Mouse (Mus musculus) layer of hippocampus, adult 2 months (tissue): ENCODE results near the gene Rab40c. TPM values are rescaled to one million over a fixed set of nuclear protein-coding genes. Genes with fewer than 3 reads are reported as not detected.
A peak's percentile ranks its signal among the peaks of the same experiment; 100 is the strongest.
"Not testable (repeated sequence)": the region's sequence is repeated elsewhere in the genome, so short reads cannot be mapped to it uniquely, and the experiment has no call there.

Source experiments
- DNase-seq, 2 experiments: peaks; one replicate each; pipeline ENCODE4 v3.0.0; 2022; ENCODE audit warnings: low spot score in 2 of 2
- H3K27ac ChIP-seq: fragments of 200-600 bp; 2 replicates; pipeline ENCODE4 v1.8.1; 2022
- H3K4me3 ChIP-seq: fragments of 200-600 bp; 2 replicates; pipeline ENCODE4 v1.8.1; 2022; ENCODE audit warnings: mild to moderate bottlenecking
- CTCF ChIP-seq: fragments of 200-600 bp; conservative IDR thresholded peaks from 2 replicates; pipeline ENCODE4 v1.8.1; 2022; ENCODE audit warnings: antibody characterized with exemption, mild to moderate bottlenecking, moderate library complexity
- total RNA-seq, 2 experiments: library from RNA; stranded (reverse); gene quantifications; 2 replicates each; pipeline ENCODE4 v1.2.3; 2021

Gene Rab40c
- total RNA-seq, 2 experiments from 2014 or later = 50.1 to 51.1 TPM

DNA sequence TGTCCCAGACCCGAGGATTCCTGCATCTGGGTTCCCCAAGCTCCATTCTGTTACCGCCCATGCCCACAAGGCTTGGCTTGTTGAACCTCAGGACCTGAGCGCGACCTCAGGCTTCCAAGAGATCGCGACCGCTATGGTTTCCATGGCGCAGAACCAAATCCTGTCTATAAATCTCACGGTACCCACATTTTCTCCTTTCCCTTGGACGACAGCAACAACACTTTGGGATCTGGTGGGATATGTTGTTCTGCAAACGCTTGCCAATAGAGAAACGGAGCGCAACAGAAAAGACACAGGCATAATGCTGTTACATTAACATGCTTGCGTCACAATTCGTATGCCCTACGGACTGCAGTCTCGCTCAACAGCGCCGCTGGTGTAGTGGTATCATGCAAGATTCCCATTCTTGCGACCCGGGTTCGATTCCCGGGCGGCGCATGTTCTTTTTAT is 44.8 kb downstream of the Rab40c start, which contains the start of gene Mettl26:
TSS of gene Mettl26 (plus strand) at position 354 of the 450 bp plus-strand sequence.
- TF ChIP-seq CTCF = peak; percentile 38
- H3K27ac ChIP-seq = peak within 1 kb of the TSS; percentile 97
- peak; percentile 95 to 99 for DNase-seq
- H3K4me3 ChIP-seq = peak within 1 kb of the TSS; percentile 99

DNA sequence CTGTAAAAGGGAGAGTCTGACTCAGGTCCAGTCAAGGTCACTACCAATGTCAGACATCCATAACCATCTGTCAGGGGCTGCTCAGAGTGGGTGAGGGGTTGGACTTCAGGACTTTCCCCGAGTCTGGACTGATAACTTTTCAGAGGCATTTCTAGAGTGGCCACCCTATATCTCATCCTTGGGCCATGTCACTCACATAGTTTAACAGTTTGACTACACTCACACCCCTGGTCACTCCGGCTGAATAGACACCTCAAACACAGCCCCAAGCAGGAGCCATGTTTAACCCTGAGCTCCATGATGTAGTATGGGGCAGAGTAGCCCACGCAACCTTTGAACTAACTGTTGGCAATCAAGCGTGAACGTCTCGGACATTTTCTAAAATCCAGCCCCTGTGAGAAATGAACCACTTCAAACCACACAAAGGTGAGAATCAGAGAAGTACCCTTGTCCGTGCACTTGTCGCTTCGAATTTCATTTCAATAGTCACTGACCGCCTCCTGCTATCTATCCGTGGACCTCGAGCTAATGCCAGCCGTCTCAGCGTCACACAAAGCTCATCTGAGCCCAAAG is 45.3 kb downstream of the Rab40c start:
- no peak for DNase-seq
- Histone ChIP-seq H3K4me3 (peak overlapping the region; percentile 99), H3K27ac (peak overlapping the region; percentile 97)
- TF ChIP-seq CTCF = no peak

DNA sequence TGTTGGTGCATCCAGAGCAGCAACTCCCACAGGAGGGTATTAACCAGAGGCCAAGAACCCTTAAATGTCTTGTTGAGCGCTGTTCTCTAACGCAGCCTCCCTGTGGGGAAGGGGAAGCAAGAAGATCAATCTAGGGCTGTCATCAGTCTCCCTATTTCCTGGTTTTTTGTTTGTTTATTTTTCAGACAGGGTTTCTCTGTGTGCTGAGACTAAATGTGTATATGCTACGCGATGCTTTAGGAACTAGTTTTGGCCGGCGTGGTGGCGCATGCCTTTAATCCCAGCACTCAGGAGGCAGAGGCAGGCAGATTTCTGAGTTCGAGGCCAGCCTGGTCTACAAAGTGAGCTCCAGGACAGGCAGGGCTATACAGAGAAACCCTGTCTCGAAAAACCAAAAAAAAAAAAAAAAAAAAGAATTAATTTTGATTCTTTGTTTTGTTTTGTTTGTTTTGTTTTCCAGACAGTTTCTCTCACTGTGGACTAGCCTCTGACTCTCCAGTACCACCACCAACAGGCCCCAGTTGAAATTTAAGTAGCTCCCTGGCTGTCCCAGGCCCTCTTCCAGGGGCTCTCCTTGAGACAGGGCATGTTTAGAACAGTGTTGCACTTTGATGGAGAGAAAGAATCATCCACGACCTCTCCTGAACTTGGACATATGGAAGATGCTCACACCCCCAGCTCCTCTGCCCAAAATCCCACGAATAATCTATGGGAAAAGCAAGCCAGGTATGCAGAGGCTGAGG is 46.0 kb downstream of the Rab40c start:
- no peak overlapping the region; the same call in 1 of the 2 replicates for H3K4me3 ChIP-seq
- peak overlapping the region; percentile 97; the same call in 1 of the 2 replicates for H3K27ac ChIP-seq
- DNase-seq = no peak
- TF ChIP-seq CTCF = no peak

DNA sequence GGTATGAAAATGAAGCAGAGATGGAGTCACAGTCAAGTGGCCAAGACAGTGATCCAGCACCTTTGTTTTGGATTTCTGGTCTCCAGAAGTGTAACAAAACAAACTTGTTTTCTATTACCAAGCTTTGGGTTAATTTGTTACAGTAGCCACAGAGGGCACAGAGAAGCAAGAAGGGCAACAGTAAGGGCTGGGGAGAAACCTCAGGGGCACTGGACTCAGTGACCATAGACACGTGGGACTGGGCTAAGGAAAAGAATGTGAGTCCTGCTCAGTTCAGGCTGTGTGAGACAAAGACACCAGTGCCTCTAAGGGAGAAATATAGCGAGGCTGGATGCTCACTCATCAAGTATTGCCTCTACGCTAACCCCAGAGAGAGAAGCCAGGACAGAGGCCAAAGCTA is 46.9 kb downstream of the Rab40c start:
- TF ChIP-seq CTCF = no peak
- no peak for DNase-seq
- Histone ChIP-seq H3K4me3 (no peak overlapping the region), H3K27ac (no peak overlapping the region)

DNA sequence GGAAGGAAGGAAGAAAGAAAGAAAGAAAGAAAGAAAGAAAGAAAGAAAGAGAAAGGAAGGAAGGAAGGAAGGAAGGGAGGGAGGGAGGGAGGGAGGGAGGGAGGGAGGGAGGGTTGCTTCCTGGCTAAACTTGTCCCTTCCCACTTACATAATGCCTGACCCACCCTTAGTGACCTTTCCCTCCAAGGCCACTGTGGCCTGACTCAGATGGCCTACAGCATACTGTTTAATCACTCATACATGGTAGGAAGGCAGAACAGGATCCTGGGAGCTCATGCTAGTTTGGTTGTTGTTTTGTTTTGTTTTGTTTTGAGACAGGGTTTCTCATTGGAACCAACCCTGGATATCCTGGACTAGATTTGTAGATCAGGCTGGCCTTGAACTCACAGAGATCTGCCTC is 48.0 kb downstream of the Rab40c start:
- not testable (repeated sequence) for H3K27ac ChIP-seq, H3K4me3 ChIP-seq, DNase-seq

DNA sequence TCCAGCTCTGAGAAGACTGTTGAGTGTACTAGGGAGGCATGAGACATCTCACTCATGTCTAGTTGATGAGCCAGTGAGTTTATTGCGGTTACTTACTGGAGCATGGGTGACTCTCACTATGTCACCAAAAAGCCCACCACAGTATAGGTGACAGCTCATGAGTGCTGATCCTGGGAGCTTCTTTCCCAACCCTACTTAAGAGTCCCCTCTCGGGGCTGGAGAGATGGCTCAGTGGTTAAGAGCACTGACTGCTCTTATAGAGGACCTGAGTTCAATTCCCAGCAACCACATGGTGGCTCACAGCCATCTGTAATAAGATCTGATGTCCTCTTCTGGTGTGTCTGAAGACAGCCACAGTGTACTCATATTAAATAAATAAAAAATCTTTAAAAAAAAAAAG is 49.6 kb downstream of the Rab40c start:
- TF ChIP-seq CTCF = no peak
- no peak for DNase-seq
- no peak overlapping the region for H3K4me3 ChIP-seq
- H3K27ac ChIP-seq = no peak overlapping the region

DNA sequence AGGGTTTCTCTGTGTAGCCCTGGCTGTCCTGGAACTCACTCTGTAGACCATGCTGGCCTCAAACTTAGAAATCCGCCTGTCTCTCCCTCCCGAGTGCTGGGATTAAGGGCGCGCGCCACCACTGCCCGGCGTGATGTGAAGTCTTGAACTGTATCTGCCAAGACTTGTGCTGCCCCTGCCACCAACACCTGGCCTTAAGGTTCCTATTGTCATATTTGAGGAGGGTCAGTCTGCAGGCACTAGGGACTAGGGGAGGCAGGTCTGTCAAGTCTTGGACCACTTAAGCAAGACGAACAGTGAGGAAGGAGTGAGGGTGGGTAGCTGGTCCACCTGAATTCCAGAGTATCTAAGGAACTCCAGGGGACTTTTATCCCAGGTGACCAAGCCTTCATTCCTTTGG is 50.0 kb downstream of the Rab40c start:
- no peak overlapping the region for H3K4me3 ChIP-seq
- no peak for DNase-seq
- no peak for TF ChIP-seq CTCF
- no peak overlapping the region for H3K27ac ChIP-seq

DNA sequence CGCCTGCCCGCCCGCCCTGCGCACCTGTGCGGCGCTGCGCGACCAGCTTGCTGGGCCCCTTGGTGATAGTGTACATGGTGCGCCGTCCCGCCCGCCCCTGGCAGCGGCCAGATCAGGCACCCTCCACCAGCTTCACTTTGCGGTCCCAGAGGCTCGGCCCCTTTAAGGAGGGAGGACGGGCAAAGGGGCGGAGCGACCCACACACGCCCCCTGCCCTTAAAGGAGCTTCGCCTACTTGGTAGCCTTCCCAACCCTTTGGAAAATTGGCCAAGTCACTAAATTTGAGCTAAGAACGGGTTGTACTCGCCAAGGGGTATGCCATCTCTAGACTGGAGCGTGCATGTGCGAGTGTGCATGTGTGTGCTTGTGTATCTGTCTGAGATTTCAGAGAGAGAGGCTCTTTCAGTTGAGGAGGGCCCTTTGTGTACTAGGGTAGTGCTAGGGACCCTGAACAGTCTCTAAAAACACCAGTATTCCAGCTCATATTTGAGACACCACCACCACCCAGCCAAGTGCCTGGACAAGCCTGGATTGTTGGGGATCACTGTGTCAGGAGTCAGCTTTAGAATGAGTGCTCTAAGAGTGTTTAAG is 50.8 kb downstream of the Rab40c start, which contains the start of gene Mcrip2:
TSS of gene Mcrip2 (minus strand) at position 164 of the 591 bp plus-strand sequence.
- peak within 1 kb of the TSS; percentile 70 for H3K4me3 ChIP-seq
- peak within 1 kb of the TSS; percentile 94 for H3K27ac ChIP-seq
- DNase-seq = peak; percentile 85 to 87
- peak; percentile 28 for TF ChIP-seq CTCF

DNA sequence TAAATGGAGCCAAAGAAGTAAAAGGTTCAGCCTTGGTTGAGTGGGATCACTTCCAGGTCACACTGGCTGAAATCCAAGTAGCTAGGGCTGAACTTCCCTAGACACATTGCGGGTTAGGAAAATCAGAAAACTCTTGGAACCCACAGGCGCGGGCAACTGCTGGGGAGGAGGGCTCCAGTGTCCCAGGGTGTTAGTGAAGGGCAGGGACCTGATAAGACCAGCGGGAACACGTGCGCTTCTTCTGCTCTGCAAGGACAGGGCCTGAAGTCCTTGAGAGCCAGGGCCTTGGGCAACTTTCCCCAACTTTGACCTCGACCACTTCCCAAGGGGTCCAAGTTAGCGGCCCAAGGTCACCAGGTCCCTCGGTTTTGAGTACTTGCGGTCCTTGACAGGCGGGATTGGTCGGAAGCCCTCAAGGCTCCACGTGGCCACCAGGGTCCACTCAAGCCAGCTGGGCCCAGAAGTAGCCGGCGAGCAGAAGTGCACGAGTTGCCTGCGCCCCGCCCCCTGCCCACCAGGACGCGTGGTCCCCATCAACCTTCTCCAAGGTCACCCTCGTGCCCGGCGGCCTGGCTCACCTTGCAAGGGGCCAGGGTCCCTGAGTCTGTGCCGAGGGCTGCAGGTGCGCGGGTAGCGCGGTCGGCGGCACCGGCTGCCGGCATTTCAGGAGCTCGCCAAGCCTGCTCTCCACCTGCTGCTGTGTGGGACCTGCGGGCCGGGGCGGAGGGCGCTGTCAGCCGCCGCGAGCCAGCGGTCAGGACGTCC is 51.5 kb downstream of the Rab40c start:
- H3K27ac ChIP-seq = peak overlapping the region; percentile 94
- no peak for TF ChIP-seq CTCF
- DNase-seq = no peak
- H3K4me3 ChIP-seq = peak overlapping the region; percentile 70

DNA sequence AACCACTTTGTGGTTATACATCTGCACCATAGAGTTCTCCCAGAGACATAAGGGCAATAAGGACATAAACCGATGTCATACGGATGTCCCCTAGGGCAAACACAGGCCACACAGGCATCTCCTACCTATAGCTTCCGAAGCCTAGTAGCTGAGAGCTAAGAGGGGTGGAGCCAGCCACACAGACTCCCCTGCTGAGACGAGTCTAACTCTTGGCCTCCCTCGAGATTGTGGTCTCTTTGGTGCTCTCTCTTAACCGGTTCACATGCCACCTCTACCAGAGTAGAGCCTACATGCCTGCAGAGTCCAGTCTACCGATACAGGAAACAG is 52.1 kb downstream of the Rab40c start:
- Histone ChIP-seq H3K27ac (peak overlapping the region; percentile 94; the same call in 1 of the 2 replicates), H3K4me3 (peak overlapping the region; percentile 70)
- DNase-seq = no peak
- no peak for TF ChIP-seq CTCF

DNA sequence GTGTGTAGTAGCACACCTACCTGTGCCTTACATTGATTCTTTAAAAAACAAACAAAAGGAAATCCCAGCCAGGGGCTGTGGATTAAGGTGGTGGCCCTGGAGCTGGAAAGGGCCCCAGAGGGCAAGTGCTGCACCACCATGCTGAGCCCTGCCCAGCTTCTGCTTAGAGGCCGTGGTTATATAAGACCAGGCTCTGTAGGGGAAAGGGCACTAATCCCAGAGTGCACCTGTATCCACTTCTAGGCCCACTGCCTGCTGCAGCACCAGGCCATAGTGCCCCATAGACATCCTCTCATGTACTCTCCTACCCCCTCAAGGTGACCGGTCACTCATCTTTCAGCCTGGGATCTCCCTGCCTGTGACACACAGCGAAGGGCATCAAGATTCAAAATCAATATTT is 53.4 kb downstream of the Rab40c start:
- TF ChIP-seq CTCF = no peak
- Histone ChIP-seq H3K27ac (no peak overlapping the region), H3K4me3 (no peak overlapping the region)
- DNase-seq = no peak

DNA sequence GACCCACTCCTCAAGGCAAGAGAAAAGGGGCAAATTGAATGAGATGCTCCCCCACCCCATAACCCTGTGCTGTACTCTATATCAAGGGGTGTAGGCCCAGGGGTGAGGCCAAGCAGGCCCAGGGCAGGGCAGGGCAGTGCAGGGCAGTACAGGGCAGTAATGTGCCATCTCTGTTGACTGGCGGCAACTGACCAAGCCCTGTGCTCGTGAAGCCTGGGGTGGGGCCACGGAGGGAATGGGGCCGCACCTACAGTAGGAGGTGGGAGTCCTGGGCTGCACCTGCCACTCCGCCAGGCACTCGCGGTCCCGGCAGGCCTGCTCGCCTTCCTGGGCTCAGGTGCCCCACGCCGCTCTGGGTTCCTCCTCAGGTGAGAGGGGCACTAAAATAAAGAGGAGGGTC is 54.2 kb downstream of the Rab40c start:
- TF ChIP-seq CTCF = no peak
- DNase-seq = no peak
- Histone ChIP-seq H3K4me3 (no peak overlapping the region), H3K27ac (no peak overlapping the region)

DNA sequence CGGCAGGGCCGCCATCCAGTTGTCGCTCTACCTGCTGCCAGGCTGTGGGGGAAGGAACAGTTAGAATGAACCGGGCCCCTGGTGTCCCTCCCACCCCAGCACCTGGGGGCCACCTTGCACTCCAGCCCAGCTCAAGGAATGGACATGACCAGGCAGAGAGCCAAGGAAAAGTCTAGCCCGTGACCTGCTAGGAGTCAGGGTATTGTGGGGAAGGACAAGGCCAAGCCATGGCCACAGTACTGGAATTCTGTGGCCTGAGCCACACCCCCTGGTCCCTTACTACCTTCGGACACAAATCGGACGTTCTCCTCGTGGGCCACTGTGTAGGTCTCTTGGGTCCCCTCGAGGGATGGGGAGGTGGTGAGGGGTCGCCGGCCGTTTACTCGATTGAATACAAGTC is 55.2 kb downstream of the Rab40c start:
- no peak for DNase-seq
- H3K27ac ChIP-seq = no peak overlapping the region
- TF ChIP-seq CTCF = no peak
- no peak overlapping the region for H3K4me3 ChIP-seq
